Comparison of ENCODE assay signal across 8 mouse cellular contexts in genomic region chr15:79932323-79932987, GRCm38 (mm10). TPM values are rescaled to one million over a fixed set of nuclear protein-coding genes. Genes with fewer than 3 reads are reported as not detected.
DNase-seq lines count a peak whose midpoint lies in the region; ATAC-seq and TF ChIP-seq lines count a peak whose summit lies in the region.

No protein-coding gene starts in this region.

- H3K27ac ChIP-seq in cortical plate, adult 2 months (ENCODE audit: insufficient read depth, low read length): peak overlapping the region; percentile 27; the same call in 1 of the 2 replicates

- peak; percentile 69 for ATAC-seq in inflammation-experienced regulatory T-cells, adult 6 months

- no peak for TF ChIP-seq POLR2A in cortical plate, adult 2 months (IDR thresholded peaks at IDR 0.05; ENCODE audit: extremely low read depth, insufficient read depth, low read length)

- peak overlapping the region; percentile 61 for H3K4me3 ChIP-seq in cortical plate, adult 2 months (ENCODE audit: insufficient read depth, low read length)
- peak overlapping the region; percentile 95 for H3K4me3 ChIP-seq in megakaryocyte, embryonic 14.5 days (replicated peaks)

- H3K9me3 ChIP-seq in megakaryocyte, embryonic 14.5 days: no peaks in the 10 kb centered on the region

- H3K27me3 ChIP-seq in megakaryocyte, embryonic 14.5 days (replicated peaks): peaks cover 49% of the 10 kb centered on the region

- DNase-seq in ZHBTc4 (ENCODE audit: low read depth, low spot score): peak; percentile 95
- DNase-seq in gastrocnemius, adult 8-10 months (ENCODE audit: low spot score in 2 of 2): peak; percentile 91 to 93
- DNase-seq in left cerebral cortex, adult 9 months (ENCODE audit: low spot score in 2 of 2): peak; percentile 78 to 93
- DNase-seq in right cerebral cortex, adult 2 months (ENCODE audit: low spot score in 2 of 2): peak; percentile 91 to 93
- peak; percentile 70 for DNase-seq in urinary bladder, postnatal 10 days (ENCODE audit: low spot score)

- peaks cover 14% of the 10 kb centered on the region for H3K36me3 ChIP-seq in megakaryocyte, embryonic 14.5 days (replicated peaks; ENCODE audit: low read length)

- peaks cover 4% of the 10 kb centered on the region; the same call in 1 of the 2 replicates for H3K4me1 ChIP-seq in cortical plate, adult 2 months (ENCODE audit: control insufficient read depth, insufficient read depth, low read length)
- peaks cover 44% of the 10 kb centered on the region for H3K4me1 ChIP-seq in megakaryocyte, embryonic 14.5 days

- no peak for TF ChIP-seq CTCF in cortical plate, adult 2 months (IDR thresholded peaks at IDR 0.05; ENCODE audit: extremely low read depth, insufficient read depth, low read length)

RNA-seq across cellular contexts. Expression of gene Cbx7, which starts 38.5 kb away (rescaled TPM):
- polyA plus RNA-seq in cortical plate, adult 2 months (2012; rRNA removed): 58.4 and 62.6 TPM in 2 replicates
- total RNA-seq in gastrocnemius, adult 8-10 months (2022): 10 to 100 TPM; 19.1 to 26.4 (median 20.8) TPM
- polyA plus RNA-seq in inflammation-experienced regulatory T-cells, adult 6 months (2017; shearing (Covaris generic)): 10 to 100 TPM; 13.3 to 48.6 (median 38.5) TPM
- polyA plus RNA-seq in megakaryocyte, embryonic 14.5 days (2012; ENCODE audit: insufficient read depth, low replicate concordance): 2.2 and 5.7 TPM in 2 replicates

RNA-seq across cellular contexts. Expression of gene Apobec3, which starts 41.0 kb away (rescaled TPM):
- 6.7 and 7.5 TPM in 2 replicates for polyA plus RNA-seq in cortical plate, adult 2 months (2012; rRNA removed)
- 1 to 10 TPM; 1.4 to 2.4 (median 2.0) TPM for total RNA-seq in gastrocnemius, adult 8-10 months (2022)
- 100 to 1,000 TPM; 509 to 683 (median 543) TPM for polyA plus RNA-seq in inflammation-experienced regulatory T-cells, adult 6 months (2017; shearing (Covaris generic))
- 0.81 and 1.1 TPM in 2 replicates for polyA plus RNA-seq in megakaryocyte, embryonic 14.5 days (2012; ENCODE audit: insufficient read depth, low replicate concordance)

Comparison
In these comparisons a context has a peak if more than half of its experiments do, and no peak if none do; other contexts are left out.
1. Peak in every context shown above with its lines: DNase-seq, ATAC-seq, H3K4me3 ChIP-seq and H3K27ac ChIP-seq.
2. RNA of gene Apobec3, which starts 41.0 kb away (polyA plus RNA-seq): 509 to 683 TPM in inflammation-experienced regulatory T-cells, adult 6 months; 6.7 to 7.5 TPM in cortical plate, adult 2 months and 0.81 to 1.1 TPM in megakaryocyte, embryonic 14.5 days; every median in the first group is over 10 times any median in the second.